Mouse (Mus musculus) frontal cortex, adult 2 months (tissue): ENCODE measurements around the gene Cxxc4. TPM values are rescaled to one million over a fixed set of nuclear protein-coding genes. Genes with fewer than 3 reads are reported as not detected.
A peak's percentile ranks its signal among the peaks of the same experiment; 100 is the strongest.
"Not testable (repeated sequence)": the region's sequence is repeated elsewhere in the genome, so short reads cannot be mapped to it uniquely, and the experiment has no call there.

Source experiments
- DNase-seq, 2 experiments: peaks; one replicate each; pipeline ENCODE4 v3.0.0; 2022; ENCODE audit warnings: low spot score in 1 of 2; ENCODE audit errors: extremely low spot score in 1 of 2
- polyA plus RNA-seq: library from polyadenylated mRNA; depleted of rRNA; stranded (reverse); fragments of >200 nt; gene quantifications from 2 replicates; pipeline ENCODE4 v1.2.3, GENCODE M21; 2012; rRNA removed

The Cxxc4 gene
- 14.7 and 14.8 TPM in 2 replicates for polyA plus RNA-seq

DNA sequence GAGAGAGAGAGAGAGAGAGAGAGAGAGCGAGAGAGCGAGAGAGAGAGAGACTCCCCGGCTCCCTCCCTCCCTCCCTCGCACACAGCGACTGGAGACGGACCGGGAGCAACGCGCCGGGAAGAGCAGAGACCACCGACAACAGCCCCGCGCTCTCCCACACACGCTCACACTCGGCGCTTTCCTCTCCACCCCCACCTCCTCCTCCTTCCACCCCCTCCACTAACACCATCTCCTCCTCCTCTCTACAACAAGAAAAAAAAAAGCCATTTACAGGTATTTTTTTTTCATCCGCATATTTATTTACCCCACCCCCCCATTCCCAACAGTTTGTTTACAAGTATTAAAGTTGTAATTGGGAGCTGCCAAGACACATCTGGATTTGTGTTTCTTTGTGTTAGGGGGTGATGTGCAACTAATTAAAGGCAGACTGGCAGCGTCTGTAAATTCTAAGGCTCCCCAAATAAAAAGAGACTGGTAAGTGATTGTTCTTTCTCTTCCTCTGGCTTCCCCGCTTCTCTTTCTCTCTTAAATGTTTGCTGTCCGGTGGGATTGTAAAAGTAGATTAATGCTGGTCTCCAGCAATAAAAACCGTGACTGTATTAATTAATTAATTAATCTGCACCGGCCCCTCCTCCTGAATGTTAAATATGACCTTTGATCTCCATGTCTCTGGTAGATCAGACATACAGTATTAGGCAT lies at the start of gene Cxxc4:
TSS of gene Cxxc4 (plus strand) at position 71 of the 699 bp plus-strand sequence.
- no peak for DNase-seq

- DNase-seq, result no peak
These were observed 47.0 kb upstream of the Cxxc4 start for GRCm38 (mm10) chr3:134188979-134189946.

DNA sequence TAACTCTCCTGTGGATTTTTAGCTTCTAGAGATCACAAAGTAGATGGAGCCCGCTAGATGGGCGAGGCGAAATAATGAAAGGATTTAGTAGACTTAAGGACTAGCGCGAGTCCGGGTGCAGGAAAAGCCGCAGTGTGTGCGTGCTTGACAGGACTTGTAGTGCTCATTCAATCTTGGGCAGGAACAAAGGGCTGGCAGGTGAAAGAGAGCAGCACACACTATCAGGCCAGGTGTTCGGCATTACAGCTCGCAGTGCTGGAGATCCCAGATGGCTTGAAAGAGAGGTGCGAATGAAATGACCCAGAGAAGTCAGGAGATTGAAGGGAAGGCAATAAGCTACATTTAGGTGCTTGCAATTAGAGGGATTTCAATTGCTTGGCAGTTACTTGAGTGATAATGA lies 46.2 kb upstream of the Cxxc4 start:
- peak in 1 of 2 experiments; percentile 13 for DNase-seq

DNA sequence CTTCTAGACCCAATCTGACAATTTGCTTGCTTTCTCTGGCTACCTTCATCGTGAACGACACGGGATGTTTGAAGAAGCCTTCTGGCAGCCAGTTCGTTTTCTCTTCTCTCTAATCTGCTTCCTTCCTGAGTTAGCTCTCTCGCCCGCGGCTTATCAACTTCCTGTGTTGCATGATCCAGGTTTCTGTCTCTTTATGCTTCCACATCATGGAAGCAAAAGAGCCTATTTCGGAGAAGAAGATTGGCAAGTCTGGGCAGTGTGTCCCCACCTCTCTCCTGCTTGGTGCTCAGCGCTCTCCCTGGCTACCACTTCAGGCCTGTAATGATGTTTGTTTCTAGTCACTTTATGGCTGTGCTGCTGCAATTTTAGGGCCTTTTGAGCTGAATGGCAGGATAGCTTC lies 36.4 kb upstream of the Cxxc4 start:
- no peak for DNase-seq

- DNase-seq, result peak; percentile 17 to 55
These were observed 29.7 kb upstream of the Cxxc4 start for GRCm38 (mm10) chr3:134206624-134207023.

DNA sequence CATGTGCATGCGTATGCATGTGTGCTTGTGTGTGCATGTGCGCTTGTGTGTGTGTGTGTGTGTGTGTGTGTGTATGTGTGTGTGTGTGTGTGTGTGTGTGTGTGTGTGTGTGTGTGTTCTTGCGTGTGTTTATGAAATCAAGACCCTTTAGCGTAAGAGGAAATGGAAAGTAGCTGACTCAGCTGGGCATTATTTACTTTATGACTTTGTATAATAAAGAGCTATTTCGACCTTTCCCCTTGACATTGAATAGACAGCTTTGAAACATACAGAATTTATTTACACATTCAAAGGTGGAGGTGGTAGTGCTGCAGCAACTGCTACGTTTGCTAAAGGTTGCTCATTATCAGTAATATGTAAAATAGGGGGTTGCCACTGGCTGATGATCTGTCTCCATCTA lies 25.3 kb upstream of the Cxxc4 start:
- DNase-seq, result no peak

DNA sequence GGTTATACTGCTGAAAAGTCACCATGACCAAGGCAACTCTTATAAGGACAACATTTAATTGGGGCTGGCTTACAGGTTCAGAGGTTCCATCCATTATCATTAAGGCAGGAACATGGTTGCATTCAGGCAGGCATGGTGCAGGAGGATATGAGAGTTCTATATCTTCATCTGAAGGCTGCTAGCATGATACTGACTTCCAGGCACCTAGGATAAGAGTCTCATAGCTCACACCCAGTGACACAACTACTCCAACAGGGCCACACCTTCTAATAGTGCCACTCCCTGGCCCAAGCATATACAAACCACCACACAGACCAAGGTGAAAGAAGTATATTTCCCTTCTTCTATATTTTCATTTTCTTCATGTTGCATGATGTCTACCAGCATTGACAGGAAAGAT lies 16.4 kb upstream of the Cxxc4 start:
- not testable (repeated sequence) for DNase-seq

GRCm38 (mm10) chr3:134221002-134221401 lies 15.3 kb upstream of the Cxxc4 start:
- no peak for DNase-seq

- no peak for DNase-seq
These were observed 13.7 kb upstream of the Cxxc4 start for GRCm38 (mm10) chr3:134222593-134222992.

GRCm38 (mm10) chr3:134223956-134224355 lies 12.3 kb upstream of the Cxxc4 start:
- DNase-seq, result no peak

DNA sequence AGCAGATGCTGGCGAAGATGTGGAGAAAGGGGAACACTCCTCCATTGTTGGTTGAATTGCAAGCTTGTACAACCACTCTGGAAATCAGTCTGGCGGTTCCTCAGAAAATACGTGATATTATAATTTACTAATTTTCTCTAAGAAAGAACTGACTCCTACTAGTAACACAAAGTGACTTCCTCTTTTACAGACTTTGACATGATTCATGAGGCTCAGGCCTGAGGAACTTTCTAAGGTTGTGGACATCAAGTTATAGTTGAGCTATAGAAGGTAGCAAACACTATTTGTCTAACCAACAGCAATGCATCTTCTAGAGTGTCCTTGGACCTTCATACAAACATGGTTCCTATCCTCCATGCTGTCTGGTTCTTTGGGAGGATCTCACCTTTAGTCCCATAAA lies 10.4 kb upstream of the Cxxc4 start:
- no peak for DNase-seq

GRCm38 (mm10) chr3:134232753-134233152 lies 3.5 kb upstream of the Cxxc4 start:
- no peak for DNase-seq

GRCm38 (mm10) chr3:134235491-134236413 lies 532 bp upstream of the Cxxc4 start:
- DNase-seq, result peak; percentile 38 to 67

GRCm38 (mm10) chr3:134237113-134237805 lies 975 bp downstream of the Cxxc4 start:
- DNase-seq, result no peak

DNA sequence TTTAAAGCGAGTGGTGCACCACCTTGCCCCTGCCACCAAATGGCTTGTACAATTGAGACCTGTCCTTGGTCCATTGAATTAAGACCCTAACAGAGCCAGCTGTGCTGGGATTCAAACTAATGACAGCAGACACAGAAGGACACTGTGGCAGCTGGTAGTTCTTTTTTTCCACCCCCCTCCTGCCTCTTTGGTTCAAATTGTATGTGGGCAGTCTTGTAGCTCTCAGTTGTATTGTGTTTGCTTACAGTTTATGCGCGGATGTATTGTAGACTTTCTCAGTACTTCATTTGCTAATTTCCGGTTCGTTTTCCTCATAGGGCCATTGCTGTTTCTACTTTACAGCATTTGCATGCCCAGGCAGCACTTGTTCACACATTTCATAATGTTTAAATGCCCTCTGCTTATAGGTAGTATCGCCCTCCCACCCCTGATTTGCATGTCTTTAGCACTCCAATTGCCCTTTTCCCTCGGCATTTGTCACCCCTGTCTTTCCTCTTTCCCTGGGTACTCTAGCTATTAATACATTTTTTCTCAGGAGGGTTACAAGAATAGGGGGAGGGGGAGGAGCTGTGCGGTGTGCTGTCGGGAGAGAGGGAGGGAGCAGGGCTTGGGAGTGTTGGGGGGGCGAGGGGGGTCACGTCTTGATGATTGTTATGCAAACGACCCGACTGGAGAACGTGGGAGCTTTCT lies 2.5 kb downstream of the Cxxc4 start:
- peak in 1 of 2 experiments; percentile 33 for DNase-seq

DNA sequence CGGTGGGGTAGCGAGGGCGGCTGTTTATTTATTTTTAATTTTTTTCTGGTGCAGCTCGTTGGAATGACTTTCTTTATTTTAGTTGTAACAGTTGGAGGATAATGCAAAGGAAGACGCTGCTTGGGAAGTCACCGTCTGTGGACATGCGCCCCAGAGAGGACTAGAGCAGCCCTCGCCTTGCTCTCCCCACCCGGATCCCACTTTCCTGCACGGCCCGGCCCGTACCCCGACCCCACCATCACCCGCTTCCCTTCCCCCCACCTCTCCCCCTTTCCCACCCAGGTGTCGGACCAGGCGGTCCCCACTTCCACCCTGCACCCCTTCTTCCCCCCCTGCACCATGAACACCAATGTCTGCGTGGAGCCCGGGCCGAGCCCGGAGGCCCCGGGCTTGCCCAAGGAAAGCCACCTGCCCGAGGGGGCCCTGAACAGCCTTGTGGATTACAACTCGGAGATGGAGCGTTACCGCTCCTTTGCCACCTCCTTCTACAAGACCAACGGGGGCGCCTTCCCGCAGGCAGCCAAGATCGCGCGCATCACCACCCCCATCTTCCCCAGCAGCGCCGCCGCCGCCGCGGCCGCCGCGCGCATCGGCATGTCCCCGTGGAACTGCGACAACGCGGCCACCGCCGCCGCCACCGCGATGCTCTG lies 3.2 kb downstream of the Cxxc4 start:
- DNase-seq, result peak; percentile 44 to 75

GRCm38 (mm10) chr3:134239971-134240717 lies 3.9 kb downstream of the Cxxc4 start:
- DNase-seq, result peak; percentile 52 to 79

DNA sequence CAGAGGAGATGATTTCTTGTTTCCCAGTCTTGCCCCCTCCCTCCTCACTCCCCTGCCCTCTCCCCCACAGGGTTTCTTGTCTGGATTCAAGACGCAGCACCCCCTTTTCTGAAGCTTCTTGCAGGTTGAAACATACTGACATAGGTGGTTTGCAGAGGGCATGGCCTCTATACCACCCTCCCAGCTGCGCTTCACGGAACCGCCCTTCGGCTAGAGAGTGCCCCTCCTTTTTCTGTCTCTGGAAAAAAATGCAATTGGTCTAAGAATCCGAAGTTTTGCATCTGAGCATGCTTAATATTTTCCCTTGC lies 4.4 kb downstream of the Cxxc4 start:
- DNase-seq, result peak in 1 of 2 experiments; percentile 11
